Mouse (Mus musculus): ENCODE measurements around the gene Muc1.
A peak's percentile ranks its signal among the peaks of the same experiment; 100 is the strongest.

Muc1 gene

DNA sequence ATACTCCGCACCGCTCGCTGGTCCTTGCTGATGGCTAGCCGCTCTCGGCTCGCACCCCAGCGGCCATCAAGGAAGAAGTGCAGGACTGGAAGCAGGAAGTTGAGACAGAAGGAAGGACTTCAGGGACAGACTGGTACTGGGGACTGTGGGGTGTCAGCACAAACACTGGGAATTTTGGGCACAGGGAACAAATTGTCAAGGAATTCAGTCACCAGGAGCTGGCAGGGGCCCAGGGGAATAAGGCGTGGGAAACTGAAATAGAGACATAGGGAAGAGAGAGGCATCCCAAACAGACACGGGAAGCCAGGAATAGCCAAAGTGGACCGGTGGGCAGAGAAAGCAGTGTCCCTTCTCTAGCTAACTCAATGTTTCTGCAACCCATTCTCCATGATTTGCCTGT lies 7.7 kb downstream of the Muc1 start:
- DNase-seq (ENCODE audit: low spot score) = no peak

DNA sequence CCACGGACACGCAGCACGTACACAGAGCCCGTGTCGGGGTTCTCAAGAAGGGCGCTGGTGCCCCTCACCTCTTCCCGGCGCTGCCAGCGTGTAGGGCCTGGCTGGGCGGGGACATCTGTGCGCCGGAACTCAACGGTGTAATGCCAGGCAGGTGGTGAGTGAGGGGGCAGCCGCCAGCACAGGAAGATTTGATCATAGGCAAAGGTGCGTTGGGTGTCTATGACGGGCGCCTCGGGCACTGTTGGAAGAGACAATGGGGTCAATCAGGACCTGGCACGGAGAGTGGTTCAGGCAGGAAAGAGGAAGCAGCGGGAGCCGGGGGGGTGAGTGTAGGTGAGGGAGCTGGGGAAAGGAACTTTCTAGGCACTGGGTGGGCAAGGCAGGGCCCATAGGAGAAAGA lies 8.8 kb downstream of the Muc1 start:
- no peak for DNase-seq (ENCODE audit: low spot score)

DNA sequence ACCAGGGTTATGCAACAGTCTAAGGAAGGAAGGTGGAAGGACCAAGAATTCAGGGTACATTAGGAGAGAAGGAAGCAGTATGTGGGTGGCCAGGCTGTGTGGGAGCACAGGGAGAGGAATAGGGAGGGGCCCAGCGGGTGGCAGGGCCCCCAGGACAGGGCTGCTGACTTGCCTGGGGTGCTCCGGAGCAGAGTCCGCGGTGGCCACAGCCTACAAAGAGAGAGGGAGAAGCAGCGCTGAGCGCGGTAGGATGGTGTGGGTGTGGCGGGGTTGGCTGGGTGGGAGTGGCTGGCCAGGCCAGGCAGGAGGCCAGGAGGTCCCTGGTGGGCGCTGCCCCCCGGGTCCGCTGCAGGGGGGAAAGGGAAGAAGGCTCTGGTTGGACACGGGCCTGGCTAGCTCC lies 9.6 kb downstream of the Muc1 start:
- DNase-seq (ENCODE audit: low spot score) = no peak

DNA sequence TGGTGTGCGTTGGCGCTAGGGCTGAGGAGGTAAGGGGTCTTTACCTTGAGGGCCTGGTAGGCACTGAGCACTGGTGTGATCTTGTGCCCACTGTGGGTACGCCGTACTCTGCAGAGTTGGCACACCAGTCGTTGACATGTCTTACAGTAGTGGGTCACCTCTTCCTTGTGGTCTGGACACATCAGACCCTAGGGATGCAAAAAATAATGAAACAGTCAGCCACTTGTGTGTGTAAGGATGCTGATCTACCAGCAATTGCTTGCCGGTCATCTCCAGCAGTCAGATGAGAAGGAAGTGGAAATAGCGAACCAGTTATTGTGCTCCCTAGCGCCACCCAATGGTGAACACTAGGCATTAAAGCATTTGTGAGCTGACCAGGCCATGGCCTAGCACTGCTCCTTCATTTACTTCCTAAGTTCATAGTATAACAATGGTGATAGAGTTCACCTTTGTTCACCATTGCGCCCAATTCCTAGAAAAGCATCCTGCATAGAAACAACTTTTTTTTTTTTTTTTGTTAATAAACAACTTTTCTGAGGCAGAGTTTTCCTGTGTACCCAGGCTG lies 13.6 kb downstream of the Muc1 start:
- no peak for DNase-seq (ENCODE audit: low spot score)

DNA sequence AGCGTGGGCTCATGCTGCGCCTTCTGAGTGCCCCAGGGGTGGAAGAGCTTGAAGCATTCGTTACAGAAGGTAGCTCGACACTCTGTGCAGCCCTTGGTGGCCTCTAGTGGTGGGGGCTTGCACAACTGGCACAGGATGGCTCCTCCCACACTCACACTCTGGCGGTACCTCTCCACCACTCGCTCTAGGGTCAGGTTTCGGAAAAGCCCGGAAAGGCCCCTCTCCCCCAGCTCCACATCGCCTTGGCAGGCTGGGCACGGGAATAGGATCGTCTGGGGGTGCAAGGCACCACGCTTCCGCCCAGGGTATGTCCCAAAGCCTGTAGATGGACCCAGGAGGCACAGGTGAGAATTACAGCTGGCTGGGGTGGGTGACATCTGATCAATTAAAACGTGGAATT lies 14.8 kb downstream of the Muc1 start:
- DNase-seq (ENCODE audit: low spot score) = no peak

DNA sequence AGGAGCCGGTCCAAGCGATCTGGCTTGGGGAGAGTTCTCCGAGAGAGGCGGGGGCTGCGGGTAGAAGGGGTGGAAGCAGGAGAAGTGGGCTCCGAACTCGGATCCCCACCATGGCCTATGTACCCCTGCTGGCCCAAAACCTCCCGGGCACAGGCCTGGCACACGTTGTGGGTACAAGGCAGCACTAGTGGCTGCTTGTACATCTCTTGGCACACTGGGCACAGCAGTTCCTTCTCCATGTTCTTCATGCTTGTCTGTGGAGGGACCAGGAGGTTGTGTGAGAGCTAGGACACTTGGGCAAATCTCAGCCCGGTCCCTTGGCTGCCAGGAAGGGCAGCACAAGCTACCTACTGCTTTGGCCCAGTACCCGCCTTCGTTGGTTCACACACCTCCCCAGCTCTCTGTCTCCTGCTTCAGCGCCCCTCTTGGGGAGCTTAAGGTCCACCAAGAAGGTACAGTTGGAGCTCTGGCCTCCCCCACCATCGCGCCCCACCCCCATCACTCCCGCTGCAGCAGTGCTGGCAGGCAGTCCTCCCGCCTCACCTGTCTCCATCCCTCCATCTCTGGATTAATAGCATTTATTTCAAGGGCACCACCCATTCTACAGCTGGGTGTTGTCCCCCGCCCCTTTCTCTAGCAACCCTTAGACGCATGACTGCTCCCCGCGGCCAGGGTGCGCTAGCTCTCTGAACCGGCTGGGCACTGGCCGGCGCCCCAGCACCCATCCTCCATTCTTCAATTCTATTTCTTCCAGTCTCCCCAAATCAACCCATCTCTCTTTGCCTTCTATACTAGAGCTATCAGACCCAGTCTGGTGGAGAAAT lies 15.5 kb downstream of the Muc1 start:
- no peak for DNase-seq (ENCODE audit: low spot score)

DNA sequence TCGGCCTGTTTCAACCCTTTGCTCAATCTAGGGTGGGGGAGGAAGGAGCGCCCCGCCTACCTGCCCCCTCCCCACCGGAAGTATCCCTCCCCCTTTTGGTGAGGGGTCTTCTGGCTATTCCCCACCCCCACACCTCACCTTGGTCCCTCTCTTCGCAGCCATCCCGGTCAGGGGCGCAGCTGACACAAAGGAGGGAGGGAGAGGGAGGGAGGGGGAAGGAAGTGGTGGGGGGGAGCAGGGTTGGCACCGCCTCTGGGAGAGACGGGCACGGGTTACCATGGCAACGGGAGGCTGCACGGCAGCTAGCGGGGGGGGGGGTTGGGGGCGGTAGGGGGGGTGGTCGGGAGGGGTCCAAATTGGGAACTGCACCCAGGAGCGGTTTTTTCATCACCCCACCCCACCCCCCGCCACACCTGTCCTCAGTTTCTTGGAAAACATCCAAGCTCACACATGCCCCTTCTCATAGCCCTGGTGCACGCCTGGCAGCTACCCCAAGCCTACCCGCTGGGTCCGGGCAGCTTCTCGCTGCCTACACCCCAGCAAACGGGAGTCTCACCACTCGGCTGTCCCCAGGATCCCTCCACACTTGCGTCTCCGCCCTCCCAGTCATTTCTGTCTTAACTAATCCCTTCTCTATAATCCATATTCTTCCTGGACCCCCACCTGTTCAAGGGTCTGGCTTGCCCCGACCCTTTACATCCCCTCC lies 16.3 kb downstream of the Muc1 start:
- no peak for DNase-seq (ENCODE audit: low spot score)

DNA sequence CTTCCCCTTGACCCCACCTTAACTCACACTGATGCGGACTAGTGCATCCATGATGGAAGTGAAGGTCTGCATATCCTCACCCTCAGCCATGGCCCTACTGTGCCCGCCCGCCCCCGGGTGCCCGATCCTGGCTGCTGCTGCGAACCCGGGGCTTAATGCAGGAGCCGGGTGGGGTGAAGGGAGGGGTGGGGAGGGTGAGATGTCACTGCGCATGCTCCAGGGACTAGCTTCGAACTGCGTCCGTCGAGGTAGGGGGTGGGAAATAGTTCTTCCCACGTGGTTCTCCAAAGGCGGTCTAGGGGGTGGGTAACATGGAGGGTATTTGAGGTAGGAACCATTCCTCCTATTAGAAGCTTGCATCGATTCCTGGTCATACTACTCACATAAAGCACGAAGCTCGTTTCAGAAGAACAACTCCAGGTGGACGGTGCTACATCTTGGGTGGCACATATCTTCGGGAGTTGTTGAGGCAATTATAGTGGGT lies 16.9 kb downstream of the Muc1 start, which contains the start of gene Krtcap2:
Gene Krtcap2, plus strand, starts transcription at position 279 of the 484 bp plus-strand sequence.
- no peak for DNase-seq (ENCODE audit: low spot score)

DNA sequence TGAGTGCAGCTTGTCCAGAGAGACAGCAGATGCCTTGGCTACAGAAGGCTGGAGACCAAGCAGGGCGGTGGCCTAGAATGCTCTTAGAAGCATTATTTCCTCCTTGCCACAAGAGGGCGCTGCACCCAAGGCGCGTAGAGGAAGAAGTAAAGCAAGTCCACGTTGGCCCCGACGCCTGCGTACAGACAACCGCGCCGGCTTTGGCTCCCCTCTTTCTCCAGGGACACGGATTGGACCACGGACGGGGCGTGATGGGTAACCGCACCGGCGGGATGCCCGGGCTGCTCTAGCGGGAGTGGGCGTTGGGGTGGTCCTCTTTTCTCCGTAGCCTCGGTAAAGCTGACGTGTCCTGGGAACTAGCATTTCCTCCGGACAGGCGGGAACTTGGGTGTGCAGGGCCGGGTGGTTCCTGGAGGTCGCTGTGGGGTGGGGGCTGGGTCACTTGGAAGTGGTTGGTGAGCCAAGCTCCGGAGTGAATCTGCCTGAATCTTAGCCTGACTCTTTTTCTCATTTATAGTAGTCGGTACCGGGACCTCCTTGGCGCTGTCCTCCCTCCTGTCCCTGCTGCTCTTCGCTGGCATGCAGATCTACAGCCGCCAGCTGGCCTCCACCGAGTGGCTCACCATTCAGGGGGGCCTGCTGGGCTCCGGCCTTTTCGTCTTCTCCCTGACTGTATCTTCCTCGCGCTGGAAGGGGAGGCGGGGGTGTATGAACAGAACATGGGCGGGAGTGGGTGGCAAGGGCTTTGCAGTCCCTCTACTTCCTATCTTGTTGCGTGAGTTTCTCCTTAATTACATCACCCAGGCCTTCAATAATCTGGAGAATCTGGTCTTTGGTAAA lies 17.6 kb downstream of the Muc1 start, which contains the start of gene Trim46:
Gene Trim46, minus strand, starts transcription at position 49 of the 840 bp plus-strand sequence.
- peak; percentile 87 for DNase-seq (ENCODE audit: low spot score)

DNA sequence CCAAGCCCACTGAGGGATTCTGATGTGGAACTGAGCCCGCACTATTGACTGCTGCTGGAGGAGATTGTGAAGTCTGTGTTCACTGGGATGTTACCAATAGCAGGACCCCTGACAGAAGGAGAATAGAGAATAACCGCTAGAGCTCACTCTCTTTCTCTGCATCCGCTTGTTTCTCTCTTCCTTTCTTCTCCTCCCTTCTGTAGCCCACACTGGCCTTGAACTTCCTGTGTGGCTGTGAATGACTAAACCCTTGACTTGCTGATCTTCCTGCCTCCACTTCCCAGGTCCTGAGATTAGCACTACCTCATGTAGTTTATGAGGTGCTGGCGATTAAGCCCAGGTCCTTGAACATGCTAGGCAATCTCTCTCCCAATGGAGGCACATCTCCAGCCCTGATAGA lies 18.6 kb downstream of the Muc1 start:
- no peak for DNase-seq (ENCODE audit: low spot score)

DNA sequence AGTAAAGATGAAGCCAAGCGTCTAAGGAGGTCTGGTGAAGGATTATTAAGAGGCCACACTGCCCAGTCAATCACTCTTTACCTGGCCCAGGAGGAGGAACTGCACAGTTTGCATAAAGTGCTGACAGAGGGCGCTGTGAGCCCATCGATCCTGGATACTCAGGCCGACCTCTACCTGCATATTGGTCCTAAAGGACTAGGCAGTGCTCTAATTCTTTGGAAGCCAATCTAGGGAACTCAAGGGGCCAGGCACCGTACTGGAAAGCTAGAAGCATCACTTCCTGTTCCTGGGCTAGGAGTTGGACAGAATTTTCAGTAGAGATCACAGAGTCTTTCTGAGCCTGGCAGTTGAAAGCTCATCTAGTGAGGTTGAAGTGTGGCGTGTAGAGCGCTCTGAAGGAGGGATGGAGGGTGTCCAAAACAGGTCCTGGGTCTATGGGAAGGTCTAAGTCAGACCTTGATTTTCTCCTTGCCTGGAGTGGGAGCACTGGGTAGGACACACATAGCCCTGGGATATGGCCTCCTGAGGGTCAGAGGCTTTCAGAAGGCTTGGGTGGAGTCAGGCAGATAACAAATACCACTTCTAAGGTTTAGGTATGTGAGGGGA lies 21.7 kb downstream of the Muc1 start:
- DNase-seq (ENCODE audit: low spot score) = no peak

DNA sequence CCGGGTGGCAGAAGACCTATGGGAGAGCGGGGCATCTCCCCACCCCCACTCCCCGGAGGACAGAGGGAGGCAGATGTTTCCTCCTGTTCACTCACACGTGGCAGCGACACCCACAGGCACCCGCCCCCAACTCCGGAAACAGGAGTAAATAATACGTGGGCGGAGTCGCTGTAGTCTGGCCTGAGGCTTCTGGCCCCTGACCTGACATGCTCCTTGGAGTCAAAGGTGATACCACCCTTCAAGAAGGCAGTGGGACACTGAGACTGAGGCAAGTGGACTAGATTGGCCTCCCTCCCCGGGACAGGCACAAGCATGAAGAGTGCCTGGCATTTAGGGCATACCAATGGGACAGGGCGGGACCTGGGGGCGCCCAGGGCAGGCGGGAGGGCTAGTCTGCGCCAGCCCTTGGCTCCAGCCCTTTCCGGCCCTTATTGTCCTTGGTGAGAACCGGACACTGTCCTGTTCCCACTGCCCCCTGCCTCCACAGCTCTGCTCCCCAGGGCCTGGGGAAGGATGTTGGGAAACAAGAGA lies 22.6 kb downstream of the Muc1 start:
- no peak for DNase-seq (ENCODE audit: low spot score)

DNA sequence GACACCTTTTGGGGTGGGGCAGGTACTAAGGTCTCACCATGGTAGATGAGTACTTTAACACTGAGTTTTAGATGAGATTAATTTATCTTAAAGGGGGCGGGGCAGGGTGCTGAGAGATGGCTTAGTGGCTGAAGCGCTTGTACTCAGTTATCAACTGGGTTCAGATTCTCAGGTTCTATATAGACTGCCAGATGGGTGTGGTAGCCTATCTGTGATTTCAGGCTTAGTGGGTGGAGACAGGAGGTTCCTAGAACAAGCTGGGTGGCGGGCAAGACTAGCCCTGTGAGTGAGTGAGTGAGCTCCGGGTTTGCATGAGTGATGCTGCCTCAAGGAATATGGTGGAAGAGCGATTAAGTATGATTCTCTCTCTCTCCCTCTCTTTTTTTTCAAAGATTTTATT lies 26.1 kb downstream of the Muc1 start:
- DNase-seq (ENCODE audit: low spot score) = no peak

DNA sequence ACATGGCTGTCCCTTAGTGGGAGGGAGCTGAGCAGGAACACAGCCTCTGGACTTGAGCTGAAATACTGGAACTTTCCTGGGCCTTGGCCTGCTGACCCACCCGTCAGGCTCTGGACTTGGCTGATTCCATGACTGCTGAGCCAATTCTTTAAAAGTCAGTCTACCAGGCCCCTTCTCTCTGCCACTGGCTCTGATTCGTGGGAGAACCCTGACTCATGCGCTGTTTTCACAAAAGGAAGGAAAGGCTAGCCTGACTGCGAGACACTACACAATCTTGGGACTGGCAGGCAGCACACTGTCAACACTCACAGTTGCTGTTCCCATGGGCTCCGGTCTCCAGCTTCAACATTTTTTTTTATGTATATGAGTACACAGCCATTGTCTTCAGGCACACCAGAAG lies 27.3 kb downstream of the Muc1 start:
- no peak for DNase-seq (ENCODE audit: low spot score)

DNA sequence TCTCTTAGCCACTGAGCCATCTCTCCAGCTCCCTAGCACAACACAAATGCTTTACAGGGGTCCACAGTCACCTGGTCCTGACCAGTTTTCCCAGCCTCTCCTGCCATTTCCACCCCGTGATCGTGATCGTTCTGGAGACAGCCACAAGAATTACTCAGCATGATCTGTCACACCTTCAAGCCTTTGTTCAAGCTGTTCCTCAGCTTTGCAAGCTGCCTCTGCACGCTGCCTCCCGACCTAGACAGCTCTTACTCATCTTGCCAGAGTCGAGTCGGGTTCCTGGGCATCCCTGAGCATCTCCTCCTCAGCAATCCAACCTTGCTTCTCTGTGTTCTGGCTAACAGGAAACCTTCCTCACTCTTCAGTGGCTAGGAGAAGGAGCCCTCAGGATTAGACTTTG lies 30.2 kb downstream of the Muc1 start, which contains the start of gene Dpm3:
Gene Dpm3, plus strand, starts transcription at position 283 of the 400 bp plus-strand sequence.
- DNase-seq (ENCODE audit: low spot score) = no peak

DNA sequence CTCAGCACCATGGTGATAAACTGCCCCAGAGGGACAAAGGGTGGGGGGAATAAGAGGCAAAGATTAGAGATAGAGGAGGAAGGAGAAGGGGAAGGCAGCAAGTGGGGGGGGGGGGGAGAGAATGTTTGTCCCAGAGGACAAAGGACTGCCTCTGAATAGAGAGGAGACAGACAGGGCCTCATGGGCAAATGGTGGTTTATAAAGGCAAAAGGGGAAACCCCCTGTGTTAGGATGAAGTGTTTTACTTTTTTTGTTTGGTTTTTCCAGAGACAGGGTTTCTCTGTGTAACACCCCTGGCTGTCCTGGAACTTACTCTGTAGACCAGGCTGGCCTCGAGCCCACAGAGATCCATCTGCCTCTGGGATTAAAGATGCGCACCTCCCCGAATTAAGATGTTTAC lies 31.4 kb downstream of the Muc1 start:
- DNase-seq (ENCODE audit: low spot score) = no peak

DNA sequence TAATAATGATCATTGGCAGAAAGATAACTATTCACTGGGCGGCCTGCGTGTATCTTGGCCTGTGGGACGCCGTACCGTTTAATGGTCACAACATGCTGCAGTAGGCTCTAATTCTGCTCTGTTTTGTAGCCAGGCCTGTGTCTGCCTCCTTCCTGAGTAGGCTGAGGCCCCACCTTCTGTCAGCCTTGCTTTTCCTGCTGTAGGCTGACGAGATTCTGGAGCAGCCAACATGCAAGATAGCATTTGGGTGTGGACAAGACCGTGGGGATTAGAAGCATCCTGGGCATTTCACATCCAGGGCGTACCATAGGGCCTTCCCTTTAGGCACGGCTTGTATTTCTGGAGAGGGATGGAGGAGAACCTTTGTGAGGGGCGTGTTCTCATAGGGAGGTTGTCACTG lies 33.6 kb downstream of the Muc1 start:
- no peak for DNase-seq (ENCODE audit: low spot score)

DNA sequence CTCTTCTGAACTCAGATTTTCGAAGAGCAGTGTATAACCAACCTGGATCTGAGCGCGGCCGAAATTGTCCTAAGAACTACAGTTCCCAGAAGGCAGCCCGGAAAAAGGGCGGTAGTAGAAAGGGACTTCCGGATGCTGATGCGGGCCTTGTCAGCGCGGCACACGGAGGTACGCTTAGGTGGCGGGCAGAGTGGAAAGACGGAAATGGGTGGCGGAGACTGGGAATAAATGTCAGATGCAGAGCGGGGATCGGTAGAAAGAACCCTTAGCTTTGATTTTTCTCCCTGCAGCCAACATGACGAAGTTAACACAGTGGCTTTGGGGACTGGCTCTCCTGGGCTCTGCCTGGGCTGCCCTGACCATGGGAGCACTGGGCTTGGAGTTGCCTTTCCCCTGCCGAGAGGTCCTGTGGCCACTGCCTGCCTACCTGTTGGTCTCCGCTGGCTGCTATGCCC lies 37.6 kb downstream of the Muc1 start:
- no peak for DNase-seq (ENCODE audit: low spot score)

DNA sequence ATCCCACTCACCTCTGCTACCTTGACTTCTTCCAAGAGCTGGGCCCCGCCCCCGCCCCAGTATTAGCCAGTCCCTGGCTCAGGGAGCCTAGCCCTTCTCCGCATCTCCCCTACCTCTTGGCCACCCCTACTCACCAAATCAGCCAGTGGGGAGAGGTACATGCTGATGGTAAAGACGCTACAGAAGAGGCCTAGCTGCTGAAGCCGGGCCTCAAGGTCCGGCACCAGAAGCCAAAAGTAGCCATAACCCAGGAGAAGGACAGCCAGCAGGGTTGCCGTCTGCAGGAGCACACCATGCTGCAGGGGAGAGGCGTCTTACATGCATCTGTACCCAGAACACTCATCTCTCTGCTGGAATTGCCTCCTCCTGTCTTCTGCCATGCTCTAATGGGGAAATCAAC lies 40.1 kb downstream of the Muc1 start:
- no peak for DNase-seq (ENCODE audit: low spot score)

DNA sequence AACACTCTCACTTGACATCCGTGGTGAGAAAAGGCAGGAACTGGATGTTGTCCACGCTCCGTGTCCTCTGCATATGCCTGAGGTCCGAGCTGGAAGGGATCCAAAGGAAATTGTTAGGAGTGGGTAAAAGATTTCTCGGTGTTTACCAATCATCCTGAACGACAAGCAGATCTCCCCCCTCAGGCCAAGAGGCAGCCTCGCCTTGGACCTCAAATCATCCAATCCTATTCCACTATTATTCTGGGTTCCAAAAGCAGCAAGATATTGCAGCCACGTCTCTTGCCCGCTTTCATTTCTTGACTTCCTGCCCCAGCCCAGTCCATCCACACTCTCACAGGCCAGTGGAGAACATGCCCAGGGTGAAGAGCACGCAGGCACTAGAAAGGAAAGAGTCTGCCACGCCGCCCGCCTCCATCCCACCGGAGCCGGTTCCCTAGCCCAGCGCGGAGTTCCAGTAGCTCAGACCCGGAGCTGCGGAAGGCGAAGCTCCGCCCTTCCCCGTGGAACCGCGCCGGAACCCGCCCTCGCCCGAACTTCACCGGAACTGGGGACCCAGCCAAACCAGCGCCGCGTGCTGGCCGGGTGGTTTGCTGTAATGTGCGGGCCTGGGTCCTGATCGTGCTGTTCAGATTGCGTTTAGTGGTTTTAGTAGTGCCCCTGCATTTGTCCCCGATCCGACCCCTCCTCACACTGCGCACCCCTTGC lies 41.3 kb downstream of the Muc1 start, which contains the start of gene Slc50a1:
Gene Slc50a1, minus strand, starts transcription at position 520 of the 705 bp plus-strand sequence.
- DNase-seq (ENCODE audit: low spot score) = no peak
